Mouse (Mus musculus) kidney, adult 2 months (tissue): ENCODE measurements around the gene Cdh5.

Experiments
- CTCF ChIP-seq: fragments of 200-500 bp; conservative IDR thresholded peaks from 2 replicates; pipeline ENCODE4 v1.5.1; 2011; ENCODE audit warnings: low read depth, mild to moderate bottlenecking, control low read depth, low read length, moderate library complexity, mixed read lengths; ENCODE audit not compliant: insufficient read depth, insufficient read length
- POLR2A ChIP-seq: fragments of 200-500 bp; IDR thresholded peaks from one replicate; pipeline ENCODE4 v1.6.1; 2011; ENCODE audit warnings: low read depth, low read length, control low read depth

DNA sequence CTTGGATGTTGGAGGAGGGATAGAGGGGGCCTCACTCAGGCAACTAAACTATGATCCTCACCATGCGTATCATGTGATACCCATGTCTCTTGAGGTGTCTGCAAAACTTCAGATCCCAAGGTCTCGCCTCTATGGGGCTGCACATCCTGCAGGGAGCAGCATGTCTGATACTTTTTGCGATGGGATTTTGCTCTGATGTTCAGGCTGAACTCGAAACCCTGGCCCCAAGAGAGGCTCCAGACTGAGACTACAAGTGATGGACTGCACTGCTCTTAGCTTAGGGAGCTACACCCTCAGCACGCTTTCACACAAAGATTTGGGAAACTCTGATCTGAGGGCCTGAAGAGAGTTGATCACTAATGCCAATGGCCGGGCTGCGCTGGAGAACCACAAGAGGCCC lies 41.0 kb upstream of the Cdh5 start:
- no peak for TF ChIP-seq CTCF
- no peak for TF ChIP-seq POLR2A
